Mouse (Mus musculus) bone marrow macrophage, adult 2 months (primary cell): ENCODE measurements at regions not wholly inside any gene's neighbourhood (a gene's known extent, or its start where the extent isn't known, plus 50 kb on each side); places are given as distances from the start of the nearest gene placed in this dataset.

ENCODE experiments used
- H3K27ac ChIP-seq: 2 replicates; pipeline ENCODE4 v1.5.1; 2012; ENCODE audit warnings: low read depth, low read length; ENCODE audit not compliant: insufficient read depth
- H3K4me1 ChIP-seq: 2 replicates; pipeline ENCODE4 v1.6.1; 2012; ENCODE audit warnings: low read length; ENCODE audit not compliant: control insufficient read depth, insufficient read depth
- H3K4me3 ChIP-seq: 2 replicates; pipeline ENCODE4 v1.5.1; 2012; ENCODE audit warnings: mild to moderate bottlenecking, low read length, moderate library complexity; ENCODE audit not compliant: insufficient read depth
- CTCF ChIP-seq: IDR thresholded peaks from 2 replicates; pipeline ENCODE4 v1.5.1; 2012; ENCODE audit warnings: low read depth, mild to moderate bottlenecking, low read length, moderate library complexity
- POLR2A ChIP-seq: IDR thresholded peaks from 2 replicates; pipeline ENCODE4 v1.6.1; 2012; ENCODE audit warnings: mild to moderate bottlenecking, low read depth, low read length, borderline replicate concordance

DNA sequence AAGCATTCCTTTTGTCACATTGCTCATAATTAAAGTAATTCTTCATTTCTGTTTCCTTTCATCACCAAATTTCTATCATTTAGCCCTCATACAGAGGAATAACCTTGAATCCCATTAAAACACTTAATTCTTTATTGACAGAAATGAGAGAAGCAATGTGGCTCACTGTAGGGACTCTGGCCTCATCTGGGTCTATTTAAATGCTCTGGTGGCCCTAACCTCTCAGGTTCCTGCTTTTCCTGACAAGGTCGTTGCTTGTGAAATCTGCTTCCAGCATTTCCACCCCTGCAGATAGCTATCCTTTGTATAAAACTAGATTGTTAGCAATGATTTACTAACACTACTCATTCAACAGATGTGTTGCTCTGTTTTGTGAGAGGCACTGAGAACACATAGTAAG, 163.6 kb upstream of the Xrcc4 start:
- TF ChIP-seq POLR2A (no peak), CTCF (no peak)
- H3K4me3 ChIP-seq, result no peak overlapping the region
- H3K4me1 ChIP-seq, result no peaks in the 10 kb centered on the region
- no peak overlapping the region for H3K27ac ChIP-seq

GRCm38 (mm10) chr13:90245997-90246765, 156.8 kb upstream of the Xrcc4 start:
- H3K4me1 ChIP-seq, result no peaks in the 10 kb centered on the region
- H3K27ac ChIP-seq, result no peak overlapping the region
- TF ChIP-seq POLR2A, result no peak
- TF ChIP-seq CTCF, result no peak
- no peak overlapping the region for H3K4me3 ChIP-seq

DNA sequence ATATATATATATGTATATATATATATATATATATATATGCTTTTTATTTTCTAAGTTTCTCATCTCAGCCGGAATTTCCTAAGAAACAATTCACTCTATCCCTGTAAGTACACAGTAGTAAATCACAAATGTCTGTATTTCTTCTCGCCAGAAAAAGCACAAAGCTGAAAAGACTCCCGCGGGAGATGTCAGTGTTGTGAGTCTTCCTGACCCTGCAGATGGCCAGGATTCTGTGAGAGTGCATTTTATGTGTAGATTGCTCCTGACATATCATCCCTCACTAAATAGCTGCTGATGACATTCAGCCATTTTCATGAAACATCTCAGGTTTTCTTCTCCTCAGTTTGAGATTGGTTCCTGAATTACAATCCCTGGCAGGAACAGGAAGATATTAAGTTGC, 148.9 kb upstream of the Xrcc4 start:
- no peak for TF ChIP-seq CTCF
- TF ChIP-seq POLR2A, result no peak
- peaks cover 3% of the 10 kb centered on the region for H3K4me1 ChIP-seq
- H3K4me3 ChIP-seq, result no peak overlapping the region
- H3K27ac ChIP-seq, result no peak overlapping the region

- Histone ChIP-seq H3K27ac (no peak overlapping the region), H3K4me1 (peaks cover 3% of the 10 kb centered on the region), H3K4me3 (no peak overlapping the region)
- TF ChIP-seq CTCF, result no peak
- no peak for TF ChIP-seq POLR2A
Observed at GRCm38 (mm10) chr13:90233986-90234385, 144.6 kb upstream of the Xrcc4 start.

- no peak overlapping the region for H3K4me3 ChIP-seq
- H3K4me1 ChIP-seq, result peaks cover 3% of the 10 kb centered on the region
- H3K27ac ChIP-seq, result no peak overlapping the region
- TF ChIP-seq CTCF (no peak), POLR2A (no peak)
Observed at GRCm38 (mm10) chr13:90233561-90233960, 144.2 kb upstream of the Xrcc4 start.

GRCm38 (mm10) chr13:90229106-90229505, 139.7 kb upstream of the Xrcc4 start:
- Histone ChIP-seq H3K4me3 (no peak overlapping the region), H3K27ac (no peak overlapping the region), H3K4me1 (no peaks in the 10 kb centered on the region)
- no peak for TF ChIP-seq POLR2A
- no peak for TF ChIP-seq CTCF

DNA sequence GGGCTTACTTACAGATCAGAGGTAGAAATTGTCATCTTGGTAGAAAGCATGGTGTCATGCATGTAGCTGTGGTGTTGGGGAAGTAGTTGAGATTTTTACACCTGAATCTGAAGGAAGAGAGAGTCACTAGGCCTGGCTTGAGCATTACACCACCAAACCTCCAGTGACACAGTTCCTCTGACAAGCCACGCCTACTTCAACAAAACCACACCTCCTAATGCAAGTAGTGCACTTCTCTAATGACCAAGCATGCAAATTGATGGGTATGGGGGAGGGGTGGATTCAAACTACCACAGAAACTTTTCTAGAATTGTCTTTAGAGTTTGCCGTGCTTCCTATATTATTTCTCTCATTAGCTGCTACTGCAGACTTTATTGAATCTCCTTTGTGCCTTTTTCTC, 136.8 kb upstream of the Xrcc4 start:
- H3K4me1 ChIP-seq, result no peaks in the 10 kb centered on the region
- no peak overlapping the region for H3K4me3 ChIP-seq
- H3K27ac ChIP-seq, result no peak overlapping the region
- TF ChIP-seq POLR2A, result no peak
- no peak for TF ChIP-seq CTCF

- no peak overlapping the region for H3K27ac ChIP-seq
- TF ChIP-seq CTCF, result no peak
- no peak for TF ChIP-seq POLR2A
Observed at GRCm38 (mm10) chr13:90212390-90212789, 123.0 kb upstream of the Xrcc4 start.

DNA sequence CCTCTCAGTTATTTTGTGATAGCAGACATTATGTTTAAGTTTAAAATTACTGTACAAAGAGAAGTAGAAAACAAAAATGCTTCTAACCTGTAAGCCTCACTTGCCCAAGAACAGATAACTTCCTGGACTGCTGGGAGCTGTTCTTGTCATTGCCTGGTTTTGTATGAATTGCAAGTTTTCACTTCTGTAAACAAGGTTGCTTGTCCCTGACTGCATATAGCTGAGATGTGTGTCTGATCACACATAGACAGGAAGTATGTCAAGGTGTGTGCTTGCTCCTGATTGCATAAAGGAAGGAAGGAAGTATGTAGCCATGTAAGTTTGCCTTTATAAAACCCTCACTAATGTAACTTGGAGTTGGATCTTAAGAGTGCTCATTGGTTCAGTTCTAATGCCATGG, 118.5 kb upstream of the Xrcc4 start:
- Histone ChIP-seq H3K27ac (no peak overlapping the region), H3K4me1 (no peaks in the 10 kb centered on the region), H3K4me3 (no peak overlapping the region)
- no peak for TF ChIP-seq POLR2A
- TF ChIP-seq CTCF, result no peak

More at GRCm38 (mm10) chr13:90212390-90212789, 123.0 kb upstream of the Xrcc4 start:
- Histone ChIP-seq H3K4me1 (no peaks in the 10 kb centered on the region), H3K4me3 (no peak overlapping the region)
